In the genomic region with DNA sequence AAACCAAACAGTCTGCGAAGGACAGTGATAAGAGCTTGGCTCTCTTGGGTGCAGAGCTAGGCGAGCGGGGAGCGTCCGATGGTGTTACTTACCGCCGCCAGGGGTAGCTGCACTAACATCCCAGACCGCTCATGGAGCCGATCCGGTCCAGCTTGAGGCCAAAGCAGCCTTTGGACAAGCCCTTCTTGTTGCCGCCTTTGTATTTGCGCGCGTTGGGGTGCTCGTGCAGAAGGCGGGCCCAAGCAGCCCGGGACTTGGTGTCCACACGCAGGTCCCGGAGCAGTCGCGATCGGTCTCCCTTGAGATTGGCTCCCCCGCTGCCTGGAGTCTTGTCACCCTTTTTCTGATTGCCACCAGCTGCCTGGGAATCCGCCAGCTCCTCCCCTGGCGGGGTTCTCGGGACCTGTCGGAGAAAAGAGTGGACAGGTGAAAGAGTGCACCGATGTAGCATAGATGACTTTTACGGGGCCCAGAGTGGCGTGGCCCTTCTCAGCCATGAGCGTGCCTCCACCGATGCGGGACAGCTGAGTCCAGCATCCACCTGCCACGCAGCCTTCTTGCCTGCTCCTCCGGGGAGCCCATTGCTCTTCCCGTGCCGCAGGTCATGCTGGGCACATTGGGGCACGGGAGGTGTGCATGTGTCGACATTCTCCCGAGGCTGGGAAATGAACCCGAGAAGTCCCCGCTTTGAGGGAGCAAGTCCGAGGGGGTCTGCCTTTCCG, we compare ENCODE assay signal across 8 mouse cellular contexts. TPM values are rescaled to one million over a fixed set of nuclear protein-coding genes. Genes with fewer than 3 reads are reported as not detected.
A peak's percentile ranks its signal among the peaks of the same experiment; 100 is the strongest.
DNase-seq lines count a peak whose midpoint lies in the region; ATAC-seq and TF ChIP-seq lines count a peak whose summit lies in the region.

No protein-coding gene starts in this region.

- H3K4me2 ChIP-seq in hindbrain, embryonic 12.5 days (replicated peaks): peak overlapping the region; percentile 88
- peak overlapping the region; percentile 94 for H3K4me2 ChIP-seq in lung, embryonic 14.5 days

- H3K9ac ChIP-seq in hindbrain, embryonic 12.5 days: peak overlapping the region; percentile 75
- H3K9ac ChIP-seq in lung, embryonic 14.5 days: peak overlapping the region; percentile 46

- peaks cover 46% of the 10 kb centered on the region for H3K27me3 ChIP-seq in hindbrain, embryonic 12.5 days
- H3K27me3 ChIP-seq in lung, embryonic 14.5 days (ENCODE audit: insufficient read depth, low read length): peaks cover 45% of the 10 kb centered on the region

- no peaks in the 10 kb centered on the region for H3K9me3 ChIP-seq in hindbrain, embryonic 12.5 days (replicated peaks)
- H3K9me3 ChIP-seq in lung, embryonic 14.5 days (ENCODE audit: low read depth, low read length): no peaks in the 10 kb centered on the region

- H3K27ac ChIP-seq in hindbrain, embryonic 12.5 days: no peak overlapping the region; the same call in 1 of the 2 replicates
- H3K27ac ChIP-seq in lung, embryonic 14.5 days (ENCODE audit: low read depth): no peak overlapping the region

- peak; percentile 79 to 91 for DNase-seq in adrenal gland, adult (ENCODE audit: inconsistent age in 2 of 2, low spot score in 1 of 2)
- peak; percentile 69 to 73 for DNase-seq in cerebellum, postnatal 36 days
- DNase-seq in frontal cortex, postnatal 25 days (ENCODE audit: low spot score in 2 of 2): peak; percentile 40 to 58
- peak; percentile 27 for DNase-seq in layer of hippocampus, adult 9-10 months (ENCODE audit: low spot score)
- peak; percentile 90 for DNase-seq in lung, embryonic 14.5 days
- peak; percentile 77 for DNase-seq in ovary, postnatal 36 days (ENCODE audit: low spot score)
- peak; percentile 57 for DNase-seq in urinary bladder, postnatal 25 days (ENCODE audit: low spot score)

- no peaks in the 10 kb centered on the region for H3K36me3 ChIP-seq in hindbrain, embryonic 12.5 days
- H3K36me3 ChIP-seq in lung, embryonic 14.5 days (ENCODE audit: insufficient read depth): no peaks in the 10 kb centered on the region

- peak overlapping the region; percentile 55 for H3K4me3 ChIP-seq in hindbrain, embryonic 12.5 days
- peak overlapping the region; percentile 45 for H3K4me3 ChIP-seq in lung, embryonic 14.5 days (ENCODE audit: low read depth, low read length)

- WGBS in hindbrain, embryonic 12.5 days: 2% methylated on average over 44 of the region's 44 CpGs
- WGBS in lung, embryonic 14.5 days: 3% methylated on average over 44 of the region's 44 CpGs

- peak; percentile 92 for TF ChIP-seq CTCF in lung, embryonic 14.5 days (IDR thresholded peaks at IDR 0.05; ENCODE audit: low read depth)

- peak; percentile 65 for ATAC-seq in hindbrain, embryonic 12.5 days (ENCODE audit: low FRiP score)
- peak; percentile 74 for ATAC-seq in lung, embryonic 14.5 days (ENCODE audit: insufficient read depth)

- peaks cover 12% of the 10 kb centered on the region; the same call in 1 of the 2 replicates for H3K4me1 ChIP-seq in hindbrain, embryonic 12.5 days
- H3K4me1 ChIP-seq in lung, embryonic 14.5 days (ENCODE audit: insufficient read depth): no peaks in the 10 kb centered on the region

RNA-seq across cellular contexts. Expression of a gene that starts 0.7 kb away (rescaled TPM):
- polyA plus RNA-seq in hindbrain, embryonic 12.5 days (2016; fragmentation: Nextera tagmentation; extraction: Ambion mirVana): 14.7 and 16.0 TPM in 2 replicates
- polyA plus RNA-seq in lung, embryonic 14.5 days (2014; fragmentation: Nextera tagmentation; extraction: Ambion mirVana): 0.29 TPM in 1 of 2 replicates, not detected in the other

RNA-seq across cellular contexts. Expression of a gene that starts 33.9 kb away (rescaled TPM):
- 38.0 and 38.8 TPM in 2 replicates for polyA plus RNA-seq in hindbrain, embryonic 12.5 days (2016; fragmentation: Nextera tagmentation; extraction: Ambion mirVana)
- polyA plus RNA-seq in lung, embryonic 14.5 days (2014; fragmentation: Nextera tagmentation; extraction: Ambion mirVana): 25.8 and 30.0 TPM in 2 replicates

Comparison
In these comparisons a context has a peak if more than half of its experiments do, and no peak if none do; other contexts are left out.
1. DNase-seq: peak in every context shown above with its lines; median percentile 90 in lung, embryonic 14.5 days; 85 in adrenal gland, adult; 77 in ovary, postnatal 36 days; 71 in cerebellum, postnatal 36 days; 57 in urinary bladder, postnatal 25 days; 49 in frontal cortex, postnatal 25 days; 27 in layer of hippocampus, adult 9-10 months.
2. RNA of a gene that starts 0.7 kb away (polyA plus RNA-seq): 14.7 to 16.0 TPM in hindbrain, embryonic 12.5 days; 0.29 TPM in lung, embryonic 14.5 days; every median in the first group is over 10 times any median in the second.